Mouse (Mus musculus): Measurements from ENCODE around the gene Traf3.

GRCm38 (mm10) chr12:111152981-111153710 is 13.0 kb upstream of the Traf3 start:
- TF ChIP-seq TAL1 (IDR thresholded peaks at IDR 0.05; ENCODE audit: low read length) (no peak), GATA1 (IDR thresholded peaks at IDR 0.05; ENCODE audit: low read length) (no peak)

Measured in erythroblast, embryonic 14.5 days (primary cell).